Mouse (Mus musculus): ENCODE results near the gene Tnr. TPM values are rescaled to one million over a fixed set of nuclear protein-coding genes. Genes with fewer than 3 reads are reported as not detected.
A peak's percentile ranks its signal among the peaks of the same experiment; 100 is the strongest.

The Tnr gene
- polyA plus RNA-seq, 1 experiment from 2014 or later: 2.0 TPM

GRCm38 (mm10) chr1:159570831-159571230, 47.3 kb downstream of the Tnr start:
- Histone ChIP-seq H3K27ac (no peak overlapping the region), H3K36me3 (no peaks in the 10 kb centered on the region), H3K4me1 (no peaks in the 10 kb centered on the region), H3K4me3 (no peak overlapping the region), H3K27me3 (replicated peaks) (no peaks in the 10 kb centered on the region), H3K9ac (no peak overlapping the region), H3K9me3 (no peaks in the 10 kb centered on the region), H3K4me2 (replicated peaks) (no peak overlapping the region)
- no peak for ATAC-seq (ENCODE audit: low FRiP score, low read depth)
- WGBS: 79% methylated on average over 2 of the region's 2 CpGs

- H3K9ac ChIP-seq: no peak overlapping the region
- no peak overlapping the region for H3K4me2 ChIP-seq (replicated peaks)
- no peaks in the 10 kb centered on the region for H3K36me3 ChIP-seq
- H3K4me1 ChIP-seq: no peaks in the 10 kb centered on the region
- H3K27me3 ChIP-seq (replicated peaks): no peaks in the 10 kb centered on the region
- H3K4me3 ChIP-seq: no peak overlapping the region
- no peak overlapping the region for H3K27ac ChIP-seq
- ATAC-seq (ENCODE audit: low FRiP score, low read depth): no peak
- WGBS: 90% methylated on average over 3 of the region's 3 CpGs
- no peaks in the 10 kb centered on the region for H3K9me3 ChIP-seq
These were observed 48.4 kb downstream of the Tnr start for GRCm38 (mm10) chr1:159571951-159572350.

- Histone ChIP-seq H3K9me3 (no peaks in the 10 kb centered on the region), H3K27me3 (replicated peaks) (no peaks in the 10 kb centered on the region), H3K4me3 (no peak overlapping the region), H3K4me1 (no peaks in the 10 kb centered on the region), H3K9ac (no peak overlapping the region), H3K36me3 (no peaks in the 10 kb centered on the region), H3K4me2 (replicated peaks) (no peak overlapping the region), H3K27ac (no peak overlapping the region)
- no peak for ATAC-seq (ENCODE audit: low FRiP score, low read depth)
- WGBS: 83% methylated on average over 2 of the region's 2 CpGs
These were observed 49.5 kb downstream of the Tnr start for GRCm38 (mm10) chr1:159573116-159573515.

GRCm38 (mm10) chr1:159574661-159575060, 51.1 kb downstream of the Tnr start:
- no peak overlapping the region for H3K4me3 ChIP-seq
- H3K4me2 ChIP-seq (replicated peaks): no peak overlapping the region
- H3K9me3 ChIP-seq: no peaks in the 10 kb centered on the region
- H3K36me3 ChIP-seq: no peaks in the 10 kb centered on the region
- H3K27me3 ChIP-seq (replicated peaks): no peaks in the 10 kb centered on the region
- no peak for ATAC-seq (ENCODE audit: low FRiP score, low read depth)
- no peak overlapping the region for H3K27ac ChIP-seq
- 94% methylated on average over 5 of the region's 5 CpGs for WGBS
- no peak overlapping the region for H3K9ac ChIP-seq
- 0 out of 2 replicates have a peak, but pooled peaks cover 9% of the 10 kb centered on the region for H3K4me1 ChIP-seq

GRCm38 (mm10) chr1:159576246-159576645, 52.7 kb downstream of the Tnr start:
- 81% methylated on average over 2 of the region's 2 CpGs for WGBS
- Histone ChIP-seq H3K27me3 (replicated peaks) (no peaks in the 10 kb centered on the region), H3K36me3 (no peaks in the 10 kb centered on the region), H3K27ac (no peak overlapping the region), H3K4me3 (no peak overlapping the region), H3K4me1 (0 out of 2 replicates have a peak, but pooled peaks cover 9% of the 10 kb centered on the region), H3K9me3 (no peaks in the 10 kb centered on the region), H3K9ac (no peak overlapping the region), H3K4me2 (replicated peaks) (no peak overlapping the region)
- ATAC-seq (ENCODE audit: low FRiP score, low read depth): no peak

- no peak overlapping the region for H3K4me3 ChIP-seq
- no peak for ATAC-seq (ENCODE audit: low FRiP score, low read depth)
- no peaks in the 10 kb centered on the region for H3K36me3 ChIP-seq
- no peak overlapping the region for H3K9ac ChIP-seq
- H3K27ac ChIP-seq: no peak overlapping the region
- no peaks in the 10 kb centered on the region for H3K27me3 ChIP-seq (replicated peaks)
- WGBS: 24% methylated on average over 3 of the region's 3 CpGs
- H3K4me2 ChIP-seq (replicated peaks): no peak overlapping the region
- H3K4me1 ChIP-seq: 0 out of 2 replicates have a peak, but pooled peaks cover 9% of the 10 kb centered on the region
- H3K9me3 ChIP-seq: no peaks in the 10 kb centered on the region
These were observed 54.8 kb downstream of the Tnr start for GRCm38 (mm10) chr1:159578391-159578790.

- Histone ChIP-seq H3K4me3 (no peak overlapping the region), H3K4me1 (0 out of 2 replicates have a peak, but pooled peaks cover 9% of the 10 kb centered on the region), H3K27ac (no peak overlapping the region), H3K4me2 (replicated peaks) (no peak overlapping the region), H3K9ac (no peak overlapping the region), H3K36me3 (no peaks in the 10 kb centered on the region), H3K9me3 (no peaks in the 10 kb centered on the region), H3K27me3 (replicated peaks) (no peaks in the 10 kb centered on the region)
- no peak for ATAC-seq (ENCODE audit: low FRiP score, low read depth)
- WGBS: 81% methylated on average over 8 of the region's 8 CpGs
These were observed 56.9 kb downstream of the Tnr start for GRCm38 (mm10) chr1:159580335-159580921.

- Histone ChIP-seq H3K36me3 (no peaks in the 10 kb centered on the region), H3K27me3 (replicated peaks) (no peaks in the 10 kb centered on the region), H3K4me1 (0 out of 2 replicates have a peak, but pooled peaks cover 3% of the 10 kb centered on the region), H3K27ac (no peak overlapping the region), H3K4me2 (replicated peaks) (no peak overlapping the region), H3K9me3 (no peaks in the 10 kb centered on the region), H3K4me3 (no peak overlapping the region), H3K9ac (no peak overlapping the region)
- ATAC-seq (ENCODE audit: low FRiP score, low read depth): no peak
- WGBS: 87% methylated on average over 4 of the region's 4 CpGs
These were observed 60.3 kb downstream of the Tnr start for GRCm38 (mm10) chr1:159583877-159584276.

- 92% methylated on average over 2 of the region's 2 CpGs for WGBS
- no peak overlapping the region for H3K9ac ChIP-seq
- H3K27ac ChIP-seq: no peak overlapping the region
- no peaks in the 10 kb centered on the region for H3K4me1 ChIP-seq
- H3K4me2 ChIP-seq (replicated peaks): no peak overlapping the region
- no peaks in the 10 kb centered on the region for H3K27me3 ChIP-seq (replicated peaks)
- no peaks in the 10 kb centered on the region for H3K36me3 ChIP-seq
- no peaks in the 10 kb centered on the region for H3K9me3 ChIP-seq
- H3K4me3 ChIP-seq: no peak overlapping the region
- ATAC-seq (ENCODE audit: low FRiP score, low read depth): no peak
These were observed 65.2 kb downstream of the Tnr start for GRCm38 (mm10) chr1:159588741-159589140.

- Histone ChIP-seq H3K9ac (no peak overlapping the region), H3K4me1 (0 out of 2 replicates have a peak, but pooled peaks cover 3% of the 10 kb centered on the region), H3K4me2 (replicated peaks) (no peak overlapping the region), H3K4me3 (no peak overlapping the region), H3K36me3 (no peaks in the 10 kb centered on the region), H3K27me3 (replicated peaks) (no peaks in the 10 kb centered on the region), H3K27ac (no peak overlapping the region), H3K9me3 (no peaks in the 10 kb centered on the region)
- 75% methylated on average over 14 of the region's 14 CpGs for whole genome bisulfite sequencing
- peak; percentile 53; the same call in 1 of the 2 replicates for ATAC-seq (ENCODE audit: low FRiP score, low read depth)
These were observed 70.8 kb downstream of the Tnr start for GRCm38 (mm10) chr1:159594099-159595058.

GRCm38 (mm10) chr1:159595729-159596128, 72.2 kb downstream of the Tnr start:
- WGBS: 86% methylated on average over 3 of the region's 3 CpGs
- no peaks in the 10 kb centered on the region for H3K9me3 ChIP-seq
- ATAC-seq (ENCODE audit: low FRiP score, low read depth): no peak
- no peak overlapping the region for H3K4me2 ChIP-seq (replicated peaks)
- no peaks in the 10 kb centered on the region for H3K27me3 ChIP-seq (replicated peaks)
- H3K4me3 ChIP-seq: no peak overlapping the region
- H3K9ac ChIP-seq: no peak overlapping the region
- H3K36me3 ChIP-seq: no peaks in the 10 kb centered on the region
- H3K27ac ChIP-seq: no peak overlapping the region
- H3K4me1 ChIP-seq: 0 out of 2 replicates have a peak, but pooled peaks cover 3% of the 10 kb centered on the region

- H3K9ac ChIP-seq: no peak overlapping the region
- H3K36me3 ChIP-seq: no peaks in the 10 kb centered on the region
- no peak overlapping the region for H3K4me3 ChIP-seq
- ATAC-seq (ENCODE audit: low FRiP score, low read depth): no peak
- no peaks in the 10 kb centered on the region for H3K9me3 ChIP-seq
- H3K27me3 ChIP-seq (replicated peaks): no peaks in the 10 kb centered on the region
- 0 out of 2 replicates have a peak, but pooled peaks cover 3% of the 10 kb centered on the region for H3K4me1 ChIP-seq
- no peak overlapping the region for H3K4me2 ChIP-seq (replicated peaks)
- no peak overlapping the region for H3K27ac ChIP-seq
- 58% methylated on average over 2 of the region's 2 CpGs for WGBS
These were observed 73.1 kb downstream of the Tnr start for GRCm38 (mm10) chr1:159596640-159597039.

Measured in neural tube, embryonic 12.5 days (tissue).